In the genomic region with DNA sequence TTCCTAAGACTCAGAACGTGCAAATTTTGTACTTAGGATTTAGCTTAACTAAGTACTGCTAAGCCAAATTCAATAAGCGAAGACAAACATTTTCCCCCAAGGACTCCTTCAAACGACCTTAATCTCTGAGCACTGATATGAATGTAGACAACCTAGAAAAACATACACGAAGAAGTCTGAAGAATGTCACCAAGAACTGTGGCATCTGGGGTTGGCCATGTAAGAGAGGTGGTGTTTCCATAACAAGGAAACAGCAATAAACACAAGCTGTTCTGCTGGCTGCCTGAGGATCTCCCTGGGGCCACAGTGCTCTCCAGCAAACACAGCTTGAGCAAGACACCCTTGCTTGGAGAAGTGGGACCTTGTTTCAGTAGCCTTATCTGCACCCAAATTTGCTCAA, we compare ENCODE assay signal across 15 mouse cellular contexts.
DNase-seq lines count a peak whose midpoint lies in the region; ATAC-seq lines count a peak whose summit lies in the region.
"Had no signal": no experiment of that assay in that cellular context is flagged by ENCODE, and none has a peak within 500 bp of the region (broad histone marks: within the 10 kb centered on the region; RNA-seq: fewer than 3 reads in every experiment).

No protein-coding gene starts in this region.

- no peak overlapping the region for H3K4me3 ChIP-seq in heart, embryonic 10.5 days
- H3K4me3 ChIP-seq in heart, embryonic 15.5 days, result no peak overlapping the region
- H3K4me3 ChIP-seq in stomach, embryonic 15.5 days (replicated peaks), result no peak overlapping the region
- H3K4me3 ChIP-seq: forebrain, embryonic 13.5 days; left cerebral cortex, adult 2 months; limb, embryonic 12.5 days; neural tube, embryonic 12.5 days had no signal

- H3K27me3 ChIP-seq in heart, embryonic 10.5 days (ENCODE audit: insufficient read depth, poor library complexity, severe bottlenecking), result no peaks in the 10 kb centered on the region
- no peaks in the 10 kb centered on the region for H3K27me3 ChIP-seq in heart, embryonic 15.5 days
- no peaks in the 10 kb centered on the region for H3K27me3 ChIP-seq in stomach, embryonic 15.5 days (replicated peaks)
- H3K27me3 ChIP-seq: neural tube, embryonic 12.5 days had no signal

- H3K4me2 ChIP-seq in heart, embryonic 15.5 days, result no peak overlapping the region
- no peak overlapping the region for H3K4me2 ChIP-seq in stomach, embryonic 15.5 days
- H3K4me2 ChIP-seq: forebrain, embryonic 13.5 days; limb, embryonic 12.5 days; neural tube, embryonic 12.5 days had no signal

- H3K4me1 ChIP-seq in heart, embryonic 10.5 days, result peaks cover 23% of the 10 kb centered on the region
- no peaks in the 10 kb centered on the region; the same call in none of the 2 replicates for H3K4me1 ChIP-seq in heart, embryonic 15.5 days (replicated peaks)
- H3K4me1 ChIP-seq in stomach, embryonic 15.5 days, result peaks cover 30% of the 10 kb centered on the region
- H3K4me1 ChIP-seq: neural tube, embryonic 12.5 days had no signal

- no peak overlapping the region for H3K9ac ChIP-seq in heart, embryonic 15.5 days
- H3K9ac ChIP-seq in stomach, embryonic 15.5 days, result no peak overlapping the region
- H3K9ac ChIP-seq: forebrain, embryonic 13.5 days; limb, embryonic 12.5 days; liver, embryonic 14.5 days; neural tube, embryonic 12.5 days had no signal

- WGBS in heart, embryonic 10.5 days, result 46% methylated on average over 4 of the region's 4 CpGs
- WGBS in heart, embryonic 15.5 days, result 44% methylated on average over 4 of the region's 4 CpGs
- WGBS in stomach, embryonic 15.5 days, result 41% methylated on average over 4 of the region's 4 CpGs

- no peaks in the 10 kb centered on the region for H3K36me3 ChIP-seq in heart, embryonic 10.5 days
- H3K36me3 ChIP-seq in heart, embryonic 15.5 days, result no peaks in the 10 kb centered on the region
- H3K36me3 ChIP-seq in stomach, embryonic 15.5 days, result no peaks in the 10 kb centered on the region
- H3K36me3 ChIP-seq: limb, embryonic 12.5 days; neural tube, embryonic 12.5 days had no signal

- ATAC-seq in heart, embryonic 15.5 days (replicated peaks; ENCODE audit: insufficient number of reproducible peaks, insufficient read depth, low FRiP score, low read depth), result no peak
- no peak for ATAC-seq in stomach, embryonic 15.5 days (ENCODE audit: insufficient read depth, low FRiP score, low read depth)

- peak; percentile 96 for DNase-seq in heart, adult 11 months
- no peak for DNase-seq in heart, embryonic 10.5 days (ENCODE audit: low spot score)
- DNase-seq in lung, adult 18-20 months, result peak; percentile 57 to 61
- no peak for DNase-seq in lung, postnatal 36 days
- DNase-seq in layer of hippocampus, postnatal 25 days (ENCODE audit: extremely low spot score in 1 of 2, low spot score in 1 of 2), result no peak
- DNase-seq: B cell, adult 2 months; cerebellum, adult 8-10 months; thymus, postnatal 25 days had no signal

- no peak overlapping the region; the same call in 1 of the 2 replicates for H3K27ac ChIP-seq in heart, embryonic 10.5 days
- H3K27ac ChIP-seq in heart, embryonic 15.5 days, result peak overlapping the region; percentile 52; the same call in 1 of the 2 replicates
- H3K27ac ChIP-seq in stomach, embryonic 15.5 days, result peak overlapping the region; percentile 77; the same call in 1 of the 2 replicates
- H3K27ac ChIP-seq: forebrain, embryonic 13.5 days; left cerebral cortex, adult 2 months; liver, embryonic 14.5 days; neural tube, embryonic 12.5 days had no signal

- no peaks in the 10 kb centered on the region for H3K9me3 ChIP-seq in heart, embryonic 10.5 days
- H3K9me3 ChIP-seq in heart, embryonic 15.5 days (replicated peaks), result no peaks in the 10 kb centered on the region
- H3K9me3 ChIP-seq in stomach, embryonic 15.5 days, result no peaks in the 10 kb centered on the region
- H3K9me3 ChIP-seq: forebrain, embryonic 13.5 days; neural tube, embryonic 12.5 days had no signal

Comparison
In these comparisons a context has a peak if more than half of its experiments do, and no peak if none do; other contexts are left out.
1. DNase-seq: peak in heart, adult 11 months (single experiment) and lung, adult 18-20 months (2 of 2); none in heart, embryonic 10.5 days (single experiment), lung, postnatal 36 days (single experiment) and layer of hippocampus, postnatal 25 days (0 of 2).